Mouse (Mus musculus) embryo, embryonic 9.5 days (tissue): Measurements from ENCODE around the gene Clip1.
A peak's percentile ranks its signal among the peaks of the same experiment; 100 is the strongest.

Experiments
- DNase-seq: peaks from one replicate; pipeline ENCODE4 v3.0.0-alpha.2; 2017; ENCODE audit errors: extremely low spot score

Gene Clip1

DNA sequence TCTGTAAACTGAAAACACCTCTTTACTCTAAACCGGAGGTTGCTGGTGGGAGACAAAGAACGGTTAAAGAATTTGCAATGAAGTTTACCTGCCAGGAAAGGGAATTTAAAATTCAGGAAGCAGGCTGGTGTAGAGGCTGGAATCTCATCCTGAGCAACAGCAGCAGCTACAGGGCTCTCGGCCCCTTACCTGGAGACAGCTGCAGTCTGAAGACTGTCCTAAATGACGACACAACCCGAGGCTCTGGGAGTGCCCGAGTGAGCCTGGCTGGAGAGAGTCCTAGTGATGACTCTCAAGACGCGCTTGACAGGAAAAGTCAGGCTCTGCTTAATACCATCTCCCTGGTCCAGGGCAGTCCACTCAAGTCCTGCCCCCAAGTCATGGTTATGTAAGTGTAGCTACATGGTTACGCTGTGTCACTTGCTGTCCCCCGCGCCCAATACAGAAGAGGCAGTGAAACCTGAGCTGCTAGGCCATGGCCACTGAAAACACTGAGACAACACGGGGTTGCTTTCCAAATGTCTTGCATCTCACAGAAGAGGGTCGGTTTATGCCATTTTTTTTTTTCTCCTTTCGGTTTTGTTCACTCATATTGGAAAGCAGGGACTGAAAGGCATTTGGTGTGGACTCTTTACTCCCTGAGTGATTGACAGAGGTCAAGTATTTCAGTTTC lies 13.5 kb downstream of the Clip1 start:
- no peak for DNase-seq

GRCm38 (mm10) chr5:123669991-123670799 lies 14.2 kb downstream of the Clip1 start:
- no peak for DNase-seq

- no peak for DNase-seq
These were observed 16.5 kb downstream of the Clip1 start for GRCm38 (mm10) chr5:123667915-123668314.

- no peak for DNase-seq
These were observed 18.5 kb downstream of the Clip1 start for GRCm38 (mm10) chr5:123665956-123666355.

GRCm38 (mm10) chr5:123664329-123664728 lies 20.1 kb downstream of the Clip1 start:
- no peak for DNase-seq

- no peak for DNase-seq
These were observed 22.4 kb downstream of the Clip1 start for GRCm38 (mm10) chr5:123662059-123662458.

GRCm38 (mm10) chr5:123661602-123662001 lies 22.8 kb downstream of the Clip1 start:
- DNase-seq, result no peak

DNA sequence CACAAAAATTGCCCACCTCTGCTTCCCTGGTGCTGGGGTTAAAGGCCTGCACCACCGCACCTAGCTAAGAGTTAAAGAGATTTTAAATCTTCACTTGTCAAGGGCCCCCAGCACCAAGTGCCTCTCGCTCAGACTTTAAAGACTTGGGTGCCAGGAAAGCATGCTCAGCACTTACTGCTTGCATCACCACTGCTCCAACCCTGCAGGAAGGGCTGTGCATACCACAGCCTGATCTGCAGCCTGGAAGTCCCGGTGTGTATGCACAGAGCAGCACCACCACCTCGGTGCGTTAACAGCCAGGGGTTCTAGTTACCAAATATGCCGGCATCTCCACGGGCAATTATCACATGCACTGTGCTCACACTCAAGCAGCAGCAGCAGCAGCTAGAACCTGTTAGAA lies 26.8 kb downstream of the Clip1 start:
- no peak for DNase-seq

- no peak for DNase-seq
These were observed 29.5 kb downstream of the Clip1 start for GRCm38 (mm10) chr5:123654937-123655336.

- no peak for DNase-seq
These were observed 31.1 kb downstream of the Clip1 start for GRCm38 (mm10) chr5:123653287-123653801.

DNA sequence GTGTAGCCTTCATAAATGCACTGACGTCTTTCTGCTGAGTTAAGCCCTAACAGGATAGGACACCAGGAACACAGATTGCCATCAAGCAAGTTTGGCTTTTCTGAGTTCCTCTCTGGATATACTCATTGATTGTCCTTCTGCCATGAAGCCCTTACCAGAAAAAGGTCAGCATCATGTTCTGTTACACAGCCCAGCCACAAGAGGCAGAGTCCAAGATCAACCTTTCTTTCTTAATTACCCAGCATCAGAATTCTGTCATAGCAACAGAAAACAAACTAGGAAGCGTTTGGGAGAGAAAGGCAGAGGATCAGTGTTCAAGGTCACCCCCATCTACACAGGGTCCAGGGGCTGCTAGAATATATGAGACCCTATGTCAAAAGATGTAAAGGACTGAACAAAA lies 33.6 kb downstream of the Clip1 start:
- DNase-seq, result no peak

DNA sequence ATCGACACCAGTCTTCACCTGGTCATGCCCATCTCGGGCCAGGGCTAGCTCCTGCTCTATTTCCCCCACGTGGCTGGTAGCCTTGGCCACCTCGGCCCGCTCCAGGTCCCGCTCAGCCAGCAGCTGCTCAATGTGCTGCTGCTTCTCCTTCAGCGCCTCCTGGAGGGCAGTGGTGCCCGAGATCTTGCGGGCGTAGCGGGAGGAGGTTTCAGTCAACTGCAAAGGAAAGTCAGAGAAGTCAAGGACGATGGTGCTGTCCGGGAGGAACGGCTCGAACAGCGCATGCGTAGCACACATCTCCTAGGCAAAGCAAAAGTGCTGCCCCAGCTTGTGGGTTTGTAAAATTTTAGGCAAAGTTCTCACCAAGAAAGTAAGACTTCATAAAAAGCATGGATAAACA lies 42.0 kb downstream of the Clip1 start:
- no peak for DNase-seq

DNA sequence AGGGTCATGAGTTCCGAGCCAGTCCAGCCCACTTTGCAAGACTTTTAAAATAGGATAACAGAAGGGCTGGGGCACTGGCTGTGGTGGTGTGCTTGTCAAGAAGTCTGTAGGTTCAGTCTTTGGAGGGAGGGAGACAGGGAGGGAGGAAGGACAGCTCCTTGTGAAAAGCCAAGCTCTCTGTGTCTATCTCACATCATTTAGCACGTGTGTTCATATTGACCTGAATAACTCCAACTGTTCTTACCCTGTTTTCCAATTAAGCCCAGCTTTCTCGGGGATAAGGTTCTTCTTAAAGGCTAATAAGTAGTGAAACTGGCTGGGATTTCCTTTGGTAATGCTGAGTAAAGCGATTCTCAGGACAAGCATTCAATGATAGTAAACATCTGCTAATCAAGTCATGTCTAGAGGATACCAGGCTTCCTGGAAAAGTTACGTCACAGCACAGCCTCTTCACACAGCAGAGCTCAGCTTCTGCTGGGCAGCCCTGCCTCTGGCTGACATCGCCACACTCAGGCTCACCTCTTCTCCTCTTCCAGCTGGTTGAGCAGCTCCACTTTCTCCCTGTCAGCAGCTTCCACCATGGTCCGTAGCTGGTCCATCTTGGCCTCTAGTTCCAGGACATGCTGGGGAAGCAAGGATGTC lies 43.0 kb downstream of the Clip1 start:
- DNase-seq, result no peak

DNA sequence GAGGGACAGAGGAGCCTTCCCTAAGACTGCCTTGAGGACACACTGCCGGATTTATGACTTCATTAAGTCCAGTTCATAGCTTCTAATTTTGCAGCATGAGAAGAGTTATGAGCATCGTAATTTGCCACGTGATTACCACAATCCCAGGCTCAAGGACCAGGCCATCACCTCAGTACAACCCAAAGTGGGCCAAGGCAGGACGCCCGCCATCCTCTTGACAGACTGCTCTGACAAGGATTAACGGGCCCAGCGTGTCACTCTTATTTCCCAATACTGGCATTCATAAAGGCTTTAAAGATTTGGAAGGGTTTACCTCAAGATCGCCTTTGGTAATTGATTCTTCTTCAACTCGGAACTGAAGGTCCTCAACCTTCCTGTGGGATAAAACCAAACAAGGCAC lies 44.2 kb downstream of the Clip1 start:
- no peak for DNase-seq

DNA sequence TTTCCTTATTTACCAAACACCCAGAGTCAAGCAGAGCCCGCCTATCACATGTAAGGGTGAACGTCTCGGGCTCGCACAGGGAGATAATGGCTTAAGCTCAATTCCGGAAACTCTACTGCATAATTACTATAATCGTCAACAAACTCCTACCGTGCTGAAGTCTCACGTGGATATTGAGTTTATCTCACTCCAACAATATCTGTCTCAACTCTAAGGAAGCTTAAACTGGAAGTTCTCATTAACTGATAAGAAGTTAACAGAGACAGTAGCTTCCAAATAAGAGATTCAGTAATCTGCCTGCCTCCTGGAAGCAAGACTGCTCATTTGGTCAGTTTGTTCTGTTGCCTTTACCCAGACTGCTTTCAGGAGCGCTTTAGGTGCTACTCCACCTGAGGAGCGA lies 53.2 kb downstream of the Clip1 start:
- no peak for DNase-seq

GRCm38 (mm10) chr5:123626631-123627030 lies 57.8 kb downstream of the Clip1 start:
- peak; percentile 60 for DNase-seq

DNA sequence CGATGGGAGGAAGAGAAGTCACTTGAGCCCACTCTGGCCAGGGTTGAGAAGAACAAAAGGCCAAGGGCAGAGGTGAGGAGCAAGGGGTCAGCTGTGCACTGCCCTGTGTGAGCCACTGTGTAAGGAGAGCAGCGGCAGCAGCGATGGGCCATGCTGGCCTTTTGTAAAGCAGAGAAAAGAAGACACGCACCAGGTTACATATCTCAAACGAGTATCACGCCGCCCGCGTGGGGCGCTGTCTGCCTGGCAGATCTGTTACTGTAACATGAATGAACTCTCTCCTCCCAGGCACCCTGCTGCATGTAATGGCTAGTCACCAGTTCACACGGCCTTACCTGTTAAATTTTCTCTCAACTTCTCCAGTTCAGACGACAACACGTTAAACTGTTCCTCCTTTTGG lies 62.0 kb downstream of the Clip1 start:
- DNase-seq, result peak; percentile 30

- peak; percentile 16 for DNase-seq
These were observed 65.9 kb downstream of the Clip1 start for GRCm38 (mm10) chr5:123618558-123618957.

- DNase-seq, result no peak
These were observed 70.2 kb downstream of the Clip1 start for GRCm38 (mm10) chr5:123614246-123614645.

- DNase-seq, result peak; percentile 72
These were observed 74.6 kb downstream of the Clip1 start for GRCm38 (mm10) chr5:123609843-123610242.

- DNase-seq, result no peak
These were observed 75.0 kb downstream of the Clip1 start for GRCm38 (mm10) chr5:123609416-123609815.

DNA sequence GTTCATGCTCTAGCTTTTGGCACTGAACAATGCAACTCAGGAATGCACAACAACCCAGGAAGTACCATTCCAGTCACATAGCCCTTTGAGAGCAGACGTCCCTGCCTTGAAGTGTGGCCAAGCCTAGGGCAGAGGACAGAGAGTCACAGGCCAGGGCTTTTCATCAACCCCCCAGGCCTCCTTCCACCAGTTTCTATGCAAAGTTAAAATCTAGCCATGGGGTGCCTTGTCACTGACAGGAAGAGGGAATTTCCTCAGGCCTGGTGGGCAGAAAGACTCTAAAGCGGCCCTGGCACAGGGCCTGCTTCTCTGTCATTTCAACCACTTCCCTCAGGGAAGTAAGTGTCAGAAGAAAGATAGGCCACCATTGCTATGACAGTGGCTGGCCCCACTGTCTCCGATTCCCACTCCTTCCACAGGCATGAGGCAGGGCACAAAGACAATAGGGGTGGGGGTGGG lies 77.2 kb downstream of the Clip1 start:
- DNase-seq, result no peak

- DNase-seq, result no peak
These were observed 80.9 kb downstream of the Clip1 start for GRCm38 (mm10) chr5:123603496-123603895.
